Mouse (Mus musculus) forebrain, embryonic 14.5 days (tissue): ENCODE measurements around the gene Fthl17e. TPM values are rescaled to one million over a fixed set of nuclear protein-coding genes. Genes with fewer than 3 reads are reported as not detected.

Experiments used
- polyA plus RNA-seq: library from polyadenylated mRNA; unstranded; fragments of >200 nt; fragmentation: Nextera tagmentation; extraction: Ambion mirVana; gene quantifications from 2 replicates; pipeline ENCODE4 v1.2.1, GENCODE M21; 2014

Fthl17e gene
- polyA plus RNA-seq, 1 experiment from 2014 or later: not detected

Other genes with a start within 250 kb of the Fthl17e start
- gene Ssxb5, start 229.8 kb upstream of the Fthl17e start, polyA plus RNA-seq: not detected in 2 replicates
- gene Gm6592, start 189.5 kb upstream of the Fthl17e start, polyA plus RNA-seq: not detected in 2 replicates
- not detected in 2 replicates for gene Gm5751, start 159.2 kb upstream of the Fthl17e start, polyA plus RNA-seq
- gene B630019K06Rik, start 141.1 kb upstream of the Fthl17e start, polyA plus RNA-seq: 15.2 and 15.6 TPM in 2 replicates
- not detected in 2 replicates for gene Fthl17b, start 70.5 kb upstream of the Fthl17e start, polyA plus RNA-seq
- not detected in 2 replicates for gene Fthl17c, start 56.9 kb upstream of the Fthl17e start, polyA plus RNA-seq
- not detected in 2 replicates for gene Fthl17d, start 46.7 kb upstream of the Fthl17e start, polyA plus RNA-seq
- gene Fthl17f, start 29.5 kb downstream of the Fthl17e start, polyA plus RNA-seq: not detected in 2 replicates
- not detected in 2 replicates for gene 4930402K13Rik, start 71.1 kb downstream of the Fthl17e start, polyA plus RNA-seq
- gene Lancl3, start 166.4 kb downstream of the Fthl17e start, polyA plus RNA-seq: 2.9 and 4.7 TPM in 2 replicates
- gene Gm14862, start 223.4 kb downstream of the Fthl17e start, polyA plus RNA-seq: not detected in 2 replicates
- gene Xk, start 239.3 kb downstream of the Fthl17e start, polyA plus RNA-seq: 1.7 and 2.3 TPM in 2 replicates